Mouse (Mus musculus) liver, embryonic 12.5 days (tissue): ENCODE measurements around the gene Ninl. TPM values are rescaled to one million over a fixed set of nuclear protein-coding genes. Genes with fewer than 3 reads are reported as not detected.
"Not testable (repeated sequence)": the region's sequence is repeated elsewhere in the genome, so short reads cannot be mapped to it uniquely, and the experiment has no call there.

Experiments
- ATAC-seq: fragments of 200-750 bp; cut with Nextera tagmentation; 2 replicates; pipeline ENCODE4 v1.8.0; 2017; ENCODE audit warnings: moderate number of reproducible peaks, mild to moderate bottlenecking, moderate library complexity
- H3K27ac ChIP-seq: fragments of 300-500 bp; sonication (generic); 2 replicates; pipeline ENCODE4 v1.5.1; 2016; ENCODE audit warnings: mild to moderate bottlenecking
- H3K27me3 ChIP-seq: fragments of 300-500 bp; sonication (generic); replicated peaks from 2 replicates; pipeline ENCODE4 v1.6.1; 2016; ENCODE audit warnings: mild to moderate bottlenecking, moderate library complexity
- H3K36me3 ChIP-seq: fragments of 300-500 bp; sonication (generic); 2 replicates; pipeline ENCODE4 v1.6.1; 2016; ENCODE audit warnings: mild to moderate bottlenecking, moderate library complexity
- H3K4me1 ChIP-seq: fragments of 300-500 bp; sonication (generic); 2 replicates; pipeline ENCODE4 v1.6.1; 2016
- H3K4me2 ChIP-seq: fragments of 300-500 bp; sonication (generic); 2 replicates; pipeline ENCODE4 v1.6.1; 2016; ENCODE audit warnings: mild to moderate bottlenecking, moderate library complexity
- H3K4me3 ChIP-seq: fragments of 300-500 bp; sonication (generic); 2 replicates; pipeline ENCODE4 v1.5.1; 2016; ENCODE audit warnings: mild to moderate bottlenecking, moderate library complexity
- H3K9ac ChIP-seq: fragments of 300-500 bp; sonication (generic); 2 replicates; pipeline ENCODE4 v1.6.1; 2016; ENCODE audit warnings: mild to moderate bottlenecking, moderate library complexity
- H3K9me3 ChIP-seq: fragments of 300-500 bp; sonication (generic); replicated peaks from 2 replicates; pipeline ENCODE4 v1.6.1; 2016; ENCODE audit warnings: mild to moderate bottlenecking, moderate library complexity
- WGBS: fragments of 180-500 bp; shearing (Covaris S2); methylation state at CpG from one replicate; pipeline ENCODE4 v1.1.7; 2016; ENCODE audit not compliant: insufficient replicate concordance; 5-methylcytosine and 5-hydroxymethylcytosine counted together
- polyA plus RNA-seq: library from polyadenylated mRNA; unstranded; fragments of >200 nt; fragmentation: Nextera tagmentation; extraction: Ambion mirVana; gene quantifications from 2 replicates; pipeline ENCODE4 v1.2.1, GENCODE M21; 2016

Gene Ninl
- polyA plus RNA-seq, 1 experiment from 2014 or later = 18.7 TPM

- no peak for ATAC-seq
- WGBS = 82% methylated on average over 3 of the region's 3 CpGs
Observed at GRCm38 (mm10) chr2:150918720-150919119, 120.5 kb downstream of the Ninl start.

GRCm38 (mm10) chr2:150915786-150916185 lies 123.4 kb downstream of the Ninl start:
- H3K9me3 ChIP-seq = no peaks in the 10 kb centered on the region

More at GRCm38 (mm10) chr2:150918720-150919119, 120.5 kb downstream of the Ninl start:
- peaks cover 74% of the 10 kb centered on the region for H3K36me3 ChIP-seq
- H3K27me3 ChIP-seq = no peaks in the 10 kb centered on the region
- H3K9me3 ChIP-seq = no peaks in the 10 kb centered on the region
- H3K4me2 ChIP-seq = no peak overlapping the region
- peaks cover 11% of the 10 kb centered on the region for H3K4me1 ChIP-seq
- no peak overlapping the region for H3K27ac ChIP-seq
- H3K4me3 ChIP-seq = no peak overlapping the region
- H3K9ac ChIP-seq = no peak overlapping the region

GRCm38 (mm10) chr2:150914781-150915515 lies 124.2 kb downstream of the Ninl start:
- peaks cover 24% of the 10 kb centered on the region for H3K4me1 ChIP-seq
- no peaks in the 10 kb centered on the region for H3K27me3 ChIP-seq
- H3K9ac ChIP-seq = no peak overlapping the region
- no peaks in the 10 kb centered on the region for H3K9me3 ChIP-seq
- no peak overlapping the region for H3K4me2 ChIP-seq
- H3K4me3 ChIP-seq = no peak overlapping the region
- no peak for ATAC-seq
- H3K27ac ChIP-seq = no peak overlapping the region
- H3K36me3 ChIP-seq = peaks cover 52% of the 10 kb centered on the region
- WGBS = 74% methylated on average over 4 of the region's 4 CpGs

More at GRCm38 (mm10) chr2:150915786-150916185, 123.4 kb downstream of the Ninl start:
- peaks cover 58% of the 10 kb centered on the region for H3K36me3 ChIP-seq
- H3K4me3 ChIP-seq = no peak overlapping the region
- no peak overlapping the region for H3K4me2 ChIP-seq
- no peak for ATAC-seq
- 66% methylated on average over 5 of the region's 5 CpGs for WGBS
- no peak overlapping the region for H3K27ac ChIP-seq
- no peaks in the 10 kb centered on the region for H3K27me3 ChIP-seq
- peaks cover 17% of the 10 kb centered on the region for H3K4me1 ChIP-seq
- H3K9ac ChIP-seq = no peak overlapping the region

DNA sequence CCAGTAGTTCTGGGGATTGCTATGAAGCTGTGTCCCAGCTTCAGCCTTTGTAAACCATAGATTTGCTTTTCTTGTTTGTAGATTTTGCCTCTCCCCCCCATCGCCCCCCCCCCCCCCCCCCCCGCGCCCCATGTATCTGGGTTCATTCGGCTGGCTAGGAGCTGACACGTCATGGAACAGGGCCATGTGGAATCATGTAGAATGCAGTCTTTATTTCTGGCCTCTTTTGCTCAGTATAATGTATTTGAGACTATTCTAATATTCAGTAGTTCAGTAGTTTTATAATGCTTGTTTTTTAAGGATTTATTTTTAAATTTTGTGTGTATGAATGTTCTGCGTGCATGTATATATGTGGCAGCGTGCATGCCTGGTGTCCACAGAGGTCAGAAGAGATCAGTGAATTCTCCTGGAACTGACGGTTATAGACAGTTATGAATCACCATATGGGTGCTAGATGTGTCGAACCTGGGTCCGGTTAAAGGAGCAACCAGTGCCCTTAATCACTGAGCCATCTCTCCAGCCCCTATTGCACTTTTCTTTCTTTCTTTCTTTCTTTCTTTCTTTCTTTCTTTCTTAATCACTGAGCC lies 128.8 kb downstream of the Ninl start:
- H3K4me1 ChIP-seq = peaks cover 32% of the 10 kb centered on the region
- H3K4me2 ChIP-seq = peak overlapping the region; percentile 83
- H3K4me3 ChIP-seq = peak overlapping the region; percentile 78
- peak overlapping the region; percentile 78 for H3K9ac ChIP-seq
- H3K27ac ChIP-seq = peak overlapping the region; percentile 90
- peaks cover 5% of the 10 kb centered on the region; the same call in 1 of the 2 replicates for H3K27me3 ChIP-seq
- ATAC-seq = no peak
- H3K36me3 ChIP-seq = peaks cover 18% of the 10 kb centered on the region
- H3K9me3 ChIP-seq = no peaks in the 10 kb centered on the region
- 43% methylated on average over 7 of the region's 10 CpGs for WGBS

DNA sequence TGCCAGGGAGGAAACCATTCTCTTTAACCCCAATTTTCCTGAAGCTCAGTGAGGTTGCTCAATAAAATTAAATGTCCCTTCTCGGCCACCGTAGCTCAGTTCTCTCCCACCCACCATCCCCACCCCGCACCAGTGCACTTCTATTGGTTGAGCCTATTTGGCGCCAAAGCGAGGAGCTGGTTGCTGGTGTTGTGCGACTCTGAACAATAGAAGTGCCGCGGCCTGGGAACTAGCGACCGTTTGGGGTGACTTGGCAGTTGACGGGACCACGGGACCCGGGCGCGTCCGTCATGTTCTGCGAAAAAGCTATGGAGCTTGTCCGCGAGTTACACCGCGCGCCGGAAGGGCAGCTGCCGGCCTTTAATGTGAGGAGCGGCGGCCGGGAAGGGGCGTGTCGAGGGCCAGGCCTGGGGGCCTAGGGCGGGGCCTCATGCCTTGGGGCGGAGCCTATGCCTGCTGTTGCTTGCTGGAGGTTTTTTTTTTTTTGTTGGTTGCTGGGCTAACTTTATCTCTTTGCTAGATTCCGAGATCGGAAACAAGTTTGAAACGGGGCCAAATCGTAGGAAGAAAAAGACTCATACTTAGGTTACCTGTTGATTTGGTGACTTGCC lies 129.6 kb downstream of the Ninl start:
- peak overlapping the region; percentile 78 for H3K4me3 ChIP-seq

GRCm38 (mm10) chr2:150908881-150909280 lies 130.3 kb downstream of the Ninl start:
- not testable (repeated sequence) for H3K9me3 ChIP-seq, ATAC-seq, H3K27ac ChIP-seq, H3K36me3 ChIP-seq, H3K27me3 ChIP-seq
- 39% methylated on average over 6 of the region's 6 CpGs for WGBS
- Histone ChIP-seq H3K4me3 (peak overlapping the region; percentile 78), H3K4me1 (peaks cover 40% of the 10 kb centered on the region), H3K9ac (peak overlapping the region; percentile 78), H3K4me2 (peak overlapping the region; percentile 83)

More for the DNA sequence above, 129.6 kb downstream of the Ninl start:
- Histone ChIP-seq H3K9me3 (no peaks in the 10 kb centered on the region), H3K9ac (peak overlapping the region; percentile 78), H3K27ac (peak overlapping the region; percentile 90), H3K36me3 (peaks cover 11% of the 10 kb centered on the region), H3K27me3 (peaks cover 5% of the 10 kb centered on the region; the same call in 1 of the 2 replicates), H3K4me1 (peaks cover 37% of the 10 kb centered on the region), H3K4me2 (peak overlapping the region; percentile 83)
- under 1% methylated on average over 35 of the region's 35 CpGs for WGBS
- peak; percentile 90 for ATAC-seq

DNA sequence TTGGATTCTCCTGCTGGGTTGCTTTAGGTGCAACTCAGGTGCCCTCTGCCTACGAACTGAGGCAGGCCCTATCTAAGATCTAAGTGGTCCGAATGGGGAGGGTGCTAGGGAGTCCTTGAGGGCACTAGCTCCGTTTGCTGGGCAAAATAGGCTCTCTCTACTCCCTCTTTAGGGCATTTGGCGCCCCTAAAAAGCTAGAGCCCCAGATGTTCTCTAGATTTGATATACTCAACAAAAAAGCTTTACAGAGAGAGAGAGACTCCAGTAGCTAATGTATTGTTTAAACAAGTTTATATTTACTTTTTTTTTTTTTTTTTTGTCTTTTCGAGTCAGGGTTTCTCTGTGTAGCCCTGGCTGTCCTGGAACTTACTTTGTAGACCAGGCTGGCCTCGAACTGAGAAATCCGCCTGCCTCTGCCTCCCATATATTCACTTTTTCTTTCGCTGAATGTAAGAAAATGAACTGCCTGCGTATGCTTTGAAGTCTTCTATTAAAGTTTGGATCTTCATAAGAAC lies 134.2 kb downstream of the Ninl start, which contains the start of gene Gins1:
Gins1 (plus strand) TSS at position 465 of the 515 bp plus-strand sequence.
- no peaks in the 10 kb centered on the region for H3K9me3 ChIP-seq
- peaks cover 5% of the 10 kb centered on the region; the same call in 1 of the 2 replicates for H3K27me3 ChIP-seq
- peak within 1 kb of the TSS; percentile 88 for H3K27ac ChIP-seq
- ATAC-seq = peak; percentile 74
- 30% methylated on average over 9 of the region's 9 CpGs for WGBS
- peak within 1 kb of the TSS; percentile 98 for H3K4me2 ChIP-seq
- 0 out of 2 replicates have a peak, but pooled peaks cover 4% of the 10 kb centered on the region for H3K36me3 ChIP-seq
- peak within 1 kb of the TSS; percentile 87 for H3K4me3 ChIP-seq
- peak within 1 kb of the TSS; percentile 85 for H3K9ac ChIP-seq
- peaks cover 34% of the 10 kb centered on the region for H3K4me1 ChIP-seq

DNA sequence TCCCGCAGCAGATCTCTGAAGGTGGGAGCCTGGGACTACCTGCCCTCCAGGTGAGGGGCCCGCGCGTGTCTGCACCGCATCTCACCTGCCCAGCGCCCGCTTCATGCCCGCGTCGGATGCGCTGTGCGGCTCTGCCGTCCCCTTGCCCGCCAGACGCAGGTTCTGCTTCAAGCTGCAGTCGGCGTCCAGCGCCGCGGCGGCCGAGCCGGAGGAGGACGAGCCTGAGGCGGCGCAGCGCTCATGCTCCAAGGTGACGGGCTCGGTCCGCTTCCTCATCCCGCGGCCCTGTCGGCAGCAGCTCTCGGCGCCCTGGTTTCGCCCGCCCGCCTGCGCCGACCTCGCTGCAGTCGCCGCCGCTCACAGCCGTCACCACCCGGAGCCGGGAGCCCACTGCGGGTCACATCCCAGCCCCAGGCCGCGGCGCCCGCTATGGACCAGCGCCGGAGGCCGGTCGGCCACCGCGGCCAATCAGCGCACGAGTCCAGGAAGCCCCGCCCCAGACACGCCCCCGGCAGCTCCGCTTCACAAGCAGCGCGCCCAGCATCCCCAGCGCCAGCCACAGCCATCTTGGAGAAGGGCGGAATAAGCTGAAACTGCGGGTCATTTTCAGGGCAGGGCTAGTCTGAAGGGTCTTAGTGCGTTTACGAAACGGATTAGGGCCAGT lies 134.8 kb downstream of the Ninl start, which contains the start of gene Abhd12:
Abhd12 (minus strand) TSS at position 470 of the 664 bp plus-strand sequence.
- no peaks in the 10 kb centered on the region for H3K9me3 ChIP-seq
- H3K9ac ChIP-seq = peak within 1 kb of the TSS; percentile 85
- H3K36me3 ChIP-seq = 0 out of 2 replicates have a peak, but pooled peaks cover 4% of the 10 kb centered on the region
- peak within 1 kb of the TSS; percentile 87 for H3K4me3 ChIP-seq
- peak within 1 kb of the TSS; percentile 88 for H3K27ac ChIP-seq
- peak within 1 kb of the TSS; percentile 98 for H3K4me2 ChIP-seq
- H3K4me1 ChIP-seq = peaks cover 33% of the 10 kb centered on the region
- ATAC-seq = peak; percentile 96
- H3K27me3 ChIP-seq = peaks cover 5% of the 10 kb centered on the region; the same call in 1 of the 2 replicates
- WGBS = under 1% methylated on average over 72 of the region's 72 CpGs

GRCm38 (mm10) chr2:150902347-150902746 lies 136.8 kb downstream of the Ninl start:
- 0 out of 2 replicates have a peak, but pooled peaks cover 4% of the 10 kb centered on the region for H3K36me3 ChIP-seq
- WGBS = 83% methylated on average over 8 of the region's 8 CpGs
- no peak overlapping the region for H3K4me2 ChIP-seq

DNA sequence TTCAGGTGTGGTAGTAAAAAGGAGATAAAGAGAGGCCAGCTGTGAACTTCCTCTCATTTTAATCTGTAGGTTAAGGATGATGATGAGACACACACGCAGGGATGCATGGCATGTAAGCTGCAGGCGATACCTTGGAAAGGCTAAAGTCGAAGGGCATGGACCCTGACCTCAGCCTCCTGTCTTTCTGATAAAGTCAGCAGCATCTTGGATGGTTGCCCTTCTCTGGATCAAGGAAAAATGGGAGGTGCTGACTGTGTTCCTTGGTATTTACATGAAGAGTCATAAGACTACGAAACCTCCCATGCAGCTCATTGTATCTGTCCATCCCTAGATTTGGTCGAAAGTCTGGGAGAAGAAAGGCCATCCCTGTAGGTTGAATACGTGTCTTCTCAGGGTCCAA lies 138.8 kb downstream of the Ninl start:
- Histone ChIP-seq H3K27ac (no peak overlapping the region), H3K4me3 (no peak overlapping the region), H3K9me3 (no peaks in the 10 kb centered on the region), H3K36me3 (0 out of 2 replicates have a peak, but pooled peaks cover 4% of the 10 kb centered on the region), H3K4me1 (peaks cover 19% of the 10 kb centered on the region), H3K27me3 (no peaks in the 10 kb centered on the region), H3K9ac (no peak overlapping the region), H3K4me2 (no peak overlapping the region)
- 86% methylated on average over 6 of the region's 6 CpGs for WGBS
- no peak for ATAC-seq

More at GRCm38 (mm10) chr2:150902347-150902746, 136.8 kb downstream of the Ninl start:
- no peaks in the 10 kb centered on the region for H3K9me3 ChIP-seq
- ATAC-seq = no peak
- H3K27ac ChIP-seq = no peak overlapping the region
- H3K4me3 ChIP-seq = no peak overlapping the region
- H3K4me1 ChIP-seq = peaks cover 23% of the 10 kb centered on the region
- H3K9ac ChIP-seq = no peak overlapping the region
- peaks cover 5% of the 10 kb centered on the region; the same call in 1 of the 2 replicates for H3K27me3 ChIP-seq

DNA sequence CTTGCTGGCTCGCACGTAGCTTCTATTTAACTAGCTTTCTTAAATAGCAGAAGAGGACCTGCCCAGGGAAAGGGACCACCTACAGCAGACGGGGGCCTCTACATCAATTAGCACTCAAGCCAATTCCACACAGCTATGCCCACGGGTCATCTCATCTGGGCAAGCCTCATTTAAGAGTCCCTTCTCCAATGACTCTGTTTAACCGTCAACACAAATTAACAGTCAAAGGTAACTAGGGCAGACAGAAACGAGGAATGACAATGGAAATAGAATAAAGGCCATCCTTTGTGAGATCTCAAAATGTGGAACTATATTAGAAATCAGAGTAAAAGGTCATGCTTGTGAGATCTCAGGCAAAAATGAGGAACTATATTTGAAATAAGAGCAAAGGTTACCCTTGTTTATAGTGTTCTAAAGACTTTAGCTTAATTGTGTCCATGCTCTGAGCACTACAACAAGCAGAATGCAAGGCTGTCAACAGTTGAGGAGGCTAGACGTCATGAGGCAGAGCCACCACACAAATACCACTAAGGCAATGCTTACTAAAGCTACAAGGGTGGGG lies 143.4 kb downstream of the Ninl start:
- no peak overlapping the region for H3K4me3 ChIP-seq
- H3K36me3 ChIP-seq = 0 out of 2 replicates have a peak, but pooled peaks cover 4% of the 10 kb centered on the region
- H3K27ac ChIP-seq = no peak overlapping the region
- ATAC-seq = no peak
- no peaks in the 10 kb centered on the region for H3K27me3 ChIP-seq
- H3K4me1 ChIP-seq = no peaks in the 10 kb centered on the region
- H3K4me2 ChIP-seq = no peak overlapping the region
- H3K9me3 ChIP-seq = no peaks in the 10 kb centered on the region
- 73% methylated on average over 7 of the region's 7 CpGs for WGBS
- H3K9ac ChIP-seq = no peak overlapping the region
